Mouse (Mus musculus): ENCODE measurements around the gene Mael. TPM values are rescaled to one million over a fixed set of nuclear protein-coding genes. Genes with fewer than 3 reads are reported as not detected.
A peak's percentile ranks its signal among the peaks of the same experiment; 100 is the strongest.

The Mael gene
- polyA plus RNA-seq, 1 experiment from 2014 or later: not detected

DNA sequence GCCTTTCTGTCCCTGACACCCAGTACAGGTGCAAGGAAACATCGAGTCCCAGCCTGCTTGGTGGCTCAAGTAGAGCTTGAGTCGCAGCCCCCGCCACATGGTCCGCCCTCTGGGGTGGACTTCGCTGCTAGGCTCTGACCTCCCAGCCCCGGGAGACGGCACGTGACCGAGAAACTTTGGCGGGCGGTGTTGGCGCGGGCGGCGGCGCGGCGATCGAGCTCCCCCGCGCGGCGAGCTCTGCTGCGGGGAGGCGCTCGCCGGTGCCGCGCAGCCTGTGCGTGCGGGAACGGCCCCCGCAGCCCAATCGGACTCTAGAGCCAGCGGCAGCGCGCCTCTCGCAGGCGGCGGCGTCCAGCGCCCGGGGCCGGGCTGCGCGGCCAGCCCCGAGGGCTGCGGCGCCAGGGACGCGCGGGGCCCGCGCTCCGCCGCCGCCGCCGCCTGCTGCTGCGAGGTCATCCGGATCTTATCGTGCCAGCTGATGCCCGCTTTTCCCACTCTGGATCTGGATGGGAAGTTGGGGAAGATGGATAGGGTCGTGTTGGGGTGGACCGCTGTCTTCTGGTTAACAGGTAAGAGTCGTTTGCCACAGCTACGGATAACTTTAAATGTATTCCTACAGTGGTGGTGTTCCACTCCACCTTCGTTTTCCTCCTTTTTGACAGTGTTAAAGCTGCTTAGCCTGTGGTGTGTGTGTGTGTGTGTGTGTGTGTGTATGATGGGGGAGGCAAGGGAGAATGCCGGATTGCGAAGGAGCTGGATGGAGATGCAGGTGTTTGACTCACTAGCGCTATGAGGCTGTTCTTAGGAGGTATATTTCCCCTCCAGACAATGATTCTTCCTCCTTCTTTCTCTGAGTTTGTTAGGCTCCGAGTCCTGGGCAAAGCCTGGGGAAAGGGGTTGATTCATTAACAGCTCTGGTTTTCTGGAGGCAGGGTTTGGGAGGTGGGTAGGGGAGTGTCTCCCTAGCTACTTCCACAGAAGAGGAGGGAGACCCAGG lies 15.6 kb upstream of the Mael start, which contains the start of gene Ildr2:
Gene Ildr2, plus strand, starts transcription at position 242 of the 997 bp plus-strand sequence.
- peaks cover 3% of the 10 kb centered on the region; the same call in 1 of the 2 replicates for H3K4me1 ChIP-seq (ENCODE audit: control insufficient read depth, insufficient read depth, low read length)
- no peaks in the 10 kb centered on the region for H3K9me3 ChIP-seq (ENCODE audit: control insufficient read depth, low read length)
- H3K36me3 ChIP-seq (ENCODE audit: control insufficient read depth, insufficient read depth, low read length): no peaks in the 10 kb centered on the region
- under 1% methylated on average over 71 of the region's 72 CpGs for WGBS
- H3K4me2 ChIP-seq (replicated peaks; ENCODE audit: low read depth, low read length): peak within 1 kb of the TSS; percentile 80
- peaks cover 28% of the 10 kb centered on the region for H3K27me3 ChIP-seq (ENCODE audit: control insufficient read depth, insufficient read depth, low read length)
- peak within 1 kb of the TSS; percentile 34 for H3K4me3 ChIP-seq (ENCODE audit: low read length)
- peak; percentile 85 for ATAC-seq (ENCODE audit: low FRiP score, low TSS enrichment)
- H3K9ac ChIP-seq (ENCODE audit: low read depth, low read length): peak within 1 kb of the TSS; percentile 51; the same call in 1 of the 2 replicates
- H3K27ac ChIP-seq (ENCODE audit: low read depth, low read length): no peak within 1 kb of the TSS

DNA sequence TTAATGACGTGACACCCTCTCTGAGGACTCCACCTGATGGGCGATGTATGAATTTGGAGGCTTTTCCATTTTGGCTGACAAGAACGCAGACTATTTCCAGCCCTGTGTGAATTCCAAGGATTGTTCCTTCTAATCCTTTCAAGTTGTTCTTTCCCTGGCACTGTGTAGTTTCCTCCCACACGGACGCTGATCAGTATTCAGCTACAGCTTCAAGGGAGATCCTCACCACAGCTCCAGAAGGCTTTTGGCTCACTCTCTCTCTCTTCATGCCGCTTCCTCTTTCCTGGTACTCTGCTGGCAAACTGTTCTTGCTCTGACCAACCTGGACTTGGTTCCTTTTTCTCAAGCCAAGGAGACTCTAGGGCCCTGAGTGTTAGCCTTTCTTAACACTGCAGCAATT lies 5.7 kb upstream of the Mael start:
- no peaks in the 10 kb centered on the region for H3K4me1 ChIP-seq (ENCODE audit: control insufficient read depth, insufficient read depth, low read length)
- WGBS: 86% methylated on average over 6 of the region's 6 CpGs
- H3K4me3 ChIP-seq (ENCODE audit: low read length): no peak overlapping the region
- ATAC-seq (ENCODE audit: low FRiP score, low TSS enrichment): no peak
- no peak overlapping the region for H3K4me2 ChIP-seq (replicated peaks; ENCODE audit: low read depth, low read length)
- H3K27me3 ChIP-seq (ENCODE audit: control insufficient read depth, insufficient read depth, low read length): no peaks in the 10 kb centered on the region
- H3K27ac ChIP-seq (ENCODE audit: low read depth, low read length): no peak overlapping the region
- H3K9me3 ChIP-seq (ENCODE audit: control insufficient read depth, low read length): no peaks in the 10 kb centered on the region
- no peaks in the 10 kb centered on the region for H3K36me3 ChIP-seq (ENCODE audit: control insufficient read depth, insufficient read depth, low read length)
- no peak overlapping the region for H3K9ac ChIP-seq (ENCODE audit: low read depth, low read length)

DNA sequence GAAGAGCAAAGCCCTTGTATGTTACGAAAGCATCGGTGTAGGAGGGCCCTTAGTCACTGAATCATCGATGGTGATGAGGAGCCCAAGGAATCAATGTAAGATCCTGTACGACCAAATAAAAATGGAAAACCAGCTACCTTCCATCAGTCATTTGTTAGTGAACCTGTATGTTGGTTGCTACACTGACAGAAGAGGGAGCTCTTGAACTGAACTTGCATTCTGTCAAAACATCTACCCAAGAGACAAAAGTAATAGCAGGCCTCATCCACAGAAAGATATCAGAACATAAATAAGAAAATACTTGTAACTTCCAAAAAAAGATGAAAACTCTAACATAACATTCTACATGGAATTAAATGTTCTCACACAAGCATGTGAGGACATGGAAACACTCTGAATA lies 24.4 kb downstream of the Mael start:
- ATAC-seq (ENCODE audit: low FRiP score, low TSS enrichment): no peak
- no peaks in the 10 kb centered on the region for H3K4me1 ChIP-seq (ENCODE audit: control insufficient read depth, insufficient read depth, low read length)
- no peak overlapping the region for H3K4me3 ChIP-seq (ENCODE audit: low read length)
- H3K27ac ChIP-seq (ENCODE audit: low read depth, low read length): no peak overlapping the region
- H3K4me2 ChIP-seq (replicated peaks; ENCODE audit: low read depth, low read length): no peak overlapping the region
- no peak overlapping the region for H3K9ac ChIP-seq (ENCODE audit: low read depth, low read length)
- no peaks in the 10 kb centered on the region for H3K27me3 ChIP-seq (ENCODE audit: control insufficient read depth, insufficient read depth, low read length)
- H3K36me3 ChIP-seq (ENCODE audit: control insufficient read depth, insufficient read depth, low read length): no peaks in the 10 kb centered on the region
- H3K9me3 ChIP-seq (ENCODE audit: control insufficient read depth, low read length): no peaks in the 10 kb centered on the region
- 80% methylated on average over 4 of the region's 4 CpGs for WGBS

DNA sequence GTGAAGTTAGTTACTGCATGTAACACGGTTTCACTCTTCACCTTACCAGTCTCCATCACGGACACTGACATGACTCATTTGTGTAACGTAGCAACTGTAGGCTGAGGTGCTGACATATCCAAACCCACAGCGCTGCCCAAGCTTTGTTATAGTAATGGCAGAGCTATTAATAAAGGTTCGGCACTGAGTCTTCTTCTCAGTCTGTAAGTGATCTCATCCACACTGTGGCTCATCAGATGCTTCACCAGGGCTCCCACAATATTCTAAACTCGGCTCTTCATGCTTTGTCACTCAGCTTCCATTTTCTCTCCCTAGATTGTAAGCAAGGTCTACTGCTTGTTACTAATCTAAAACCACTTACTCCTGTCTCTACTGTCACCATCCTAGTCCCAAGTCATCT lies 29.2 kb downstream of the Mael start:
- no peaks in the 10 kb centered on the region for H3K27me3 ChIP-seq (ENCODE audit: control insufficient read depth, insufficient read depth, low read length)
- H3K36me3 ChIP-seq (ENCODE audit: control insufficient read depth, insufficient read depth, low read length): no peaks in the 10 kb centered on the region
- H3K9ac ChIP-seq (ENCODE audit: low read depth, low read length): no peak overlapping the region
- ATAC-seq (ENCODE audit: low FRiP score, low TSS enrichment): no peak
- no peak overlapping the region for H3K27ac ChIP-seq (ENCODE audit: low read depth, low read length)
- no peaks in the 10 kb centered on the region for H3K4me1 ChIP-seq (ENCODE audit: control insufficient read depth, insufficient read depth, low read length)
- no peak overlapping the region for H3K4me3 ChIP-seq (ENCODE audit: low read length)
- WGBS: 90% methylated on average over 6 of the region's 6 CpGs
- H3K4me2 ChIP-seq (replicated peaks; ENCODE audit: low read depth, low read length): no peak overlapping the region
- no peaks in the 10 kb centered on the region for H3K9me3 ChIP-seq (ENCODE audit: control insufficient read depth, low read length)

DNA sequence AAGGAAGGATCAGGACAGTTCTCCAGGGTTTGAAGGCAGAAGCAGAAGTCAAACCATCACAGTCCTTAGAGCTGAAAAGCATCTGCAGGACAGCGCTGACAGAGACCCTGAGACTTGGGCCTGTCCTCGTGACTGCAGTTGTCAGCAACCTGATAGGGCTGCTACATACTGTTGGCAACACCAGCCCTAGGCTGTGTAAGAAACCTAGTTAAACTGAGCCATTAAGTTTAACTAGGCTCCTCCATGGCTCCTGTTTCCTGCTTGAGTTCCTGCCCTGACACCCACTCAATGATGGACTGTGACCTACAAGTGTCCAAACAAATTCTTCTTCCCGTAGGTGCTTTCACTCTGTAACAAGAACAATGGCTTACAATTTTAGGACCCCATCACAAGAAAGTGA lies 33.4 kb downstream of the Mael start:
- ATAC-seq (ENCODE audit: low FRiP score, low TSS enrichment): no peak
- Histone ChIP-seq H3K27ac (ENCODE audit: low read depth, low read length) (no peak overlapping the region), H3K9ac (ENCODE audit: low read depth, low read length) (no peak overlapping the region), H3K4me2 (replicated peaks; ENCODE audit: low read depth, low read length) (no peak overlapping the region), H3K36me3 (ENCODE audit: control insufficient read depth, insufficient read depth, low read length) (no peaks in the 10 kb centered on the region), H3K9me3 (ENCODE audit: control insufficient read depth, low read length) (no peaks in the 10 kb centered on the region), H3K4me3 (ENCODE audit: low read length) (no peak overlapping the region), H3K4me1 (ENCODE audit: control insufficient read depth, insufficient read depth, low read length) (no peaks in the 10 kb centered on the region), H3K27me3 (ENCODE audit: control insufficient read depth, insufficient read depth, low read length) (no peaks in the 10 kb centered on the region)
- 42% methylated on average over 3 of the region's 3 CpGs for WGBS

DNA sequence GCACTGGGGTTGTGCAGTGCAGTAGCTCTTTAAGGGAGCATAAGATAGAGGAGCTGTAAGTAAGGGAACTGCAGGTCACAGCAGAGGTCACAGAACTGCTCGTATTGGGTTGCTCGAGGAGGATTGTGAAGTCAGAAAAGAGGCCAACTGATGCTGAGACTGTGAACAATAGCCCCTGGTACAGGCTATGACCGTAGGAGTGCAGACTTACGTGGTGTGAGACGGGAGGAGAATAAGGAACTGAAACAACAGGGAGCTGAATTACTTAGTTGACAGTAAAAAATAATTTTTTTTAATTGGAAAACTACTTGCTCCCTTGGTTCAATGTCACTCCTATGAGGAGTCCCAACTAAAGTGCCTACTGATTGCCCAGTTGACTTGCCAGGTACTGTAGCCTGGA lies 34.4 kb downstream of the Mael start:
- no peak for ATAC-seq (ENCODE audit: low FRiP score, low TSS enrichment)
- no peaks in the 10 kb centered on the region for H3K27me3 ChIP-seq (ENCODE audit: control insufficient read depth, insufficient read depth, low read length)

DNA sequence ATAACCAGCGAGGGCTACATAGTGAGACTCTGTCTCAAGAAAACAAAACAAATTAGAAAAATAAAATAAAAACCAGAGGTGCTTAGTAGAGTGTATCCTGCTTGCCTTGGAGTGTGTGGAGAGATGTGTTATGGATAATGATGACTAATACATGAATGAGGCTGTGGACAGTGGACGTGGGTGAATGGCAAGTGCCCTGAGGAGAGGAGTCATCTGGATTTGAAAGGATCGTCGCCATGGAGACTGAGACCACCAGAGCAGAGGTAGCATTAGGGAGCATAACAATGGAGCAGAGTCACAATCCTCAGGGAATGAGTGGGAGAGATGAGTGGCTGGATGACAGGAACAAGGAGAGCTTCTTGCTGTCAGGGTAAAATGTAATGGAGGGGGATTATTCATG lies 48.7 kb downstream of the Mael start:
- no peaks in the 10 kb centered on the region for H3K27me3 ChIP-seq (ENCODE audit: control insufficient read depth, insufficient read depth, low read length)
- no peaks in the 10 kb centered on the region for H3K4me1 ChIP-seq (ENCODE audit: control insufficient read depth, insufficient read depth, low read length)
- no peak overlapping the region for H3K4me3 ChIP-seq (ENCODE audit: low read length)
- no peaks in the 10 kb centered on the region for H3K9me3 ChIP-seq (ENCODE audit: control insufficient read depth, low read length)
- H3K36me3 ChIP-seq (ENCODE audit: control insufficient read depth, insufficient read depth, low read length): no peaks in the 10 kb centered on the region
- H3K9ac ChIP-seq (ENCODE audit: low read depth, low read length): no peak overlapping the region
- no peak overlapping the region for H3K4me2 ChIP-seq (replicated peaks; ENCODE audit: low read depth, low read length)
- 83% methylated on average over 4 of the region's 4 CpGs for WGBS
- no peak overlapping the region for H3K27ac ChIP-seq (ENCODE audit: low read depth, low read length)
- ATAC-seq (ENCODE audit: low FRiP score, low TSS enrichment): no peak

More for the DNA sequence above, 34.4 kb downstream of the Mael start:
- no peak overlapping the region for H3K27ac ChIP-seq (ENCODE audit: low read depth, low read length)
- no peaks in the 10 kb centered on the region for H3K9me3 ChIP-seq (ENCODE audit: control insufficient read depth, low read length)
- 36% methylated on average over 5 of the region's 5 CpGs for WGBS
- H3K36me3 ChIP-seq (ENCODE audit: control insufficient read depth, insufficient read depth, low read length): no peaks in the 10 kb centered on the region
- H3K4me3 ChIP-seq (ENCODE audit: low read length): no peak overlapping the region
- H3K4me1 ChIP-seq (ENCODE audit: control insufficient read depth, insufficient read depth, low read length): no peaks in the 10 kb centered on the region
- H3K4me2 ChIP-seq (replicated peaks; ENCODE audit: low read depth, low read length): no peak overlapping the region
- no peak overlapping the region for H3K9ac ChIP-seq (ENCODE audit: low read depth, low read length)

DNA sequence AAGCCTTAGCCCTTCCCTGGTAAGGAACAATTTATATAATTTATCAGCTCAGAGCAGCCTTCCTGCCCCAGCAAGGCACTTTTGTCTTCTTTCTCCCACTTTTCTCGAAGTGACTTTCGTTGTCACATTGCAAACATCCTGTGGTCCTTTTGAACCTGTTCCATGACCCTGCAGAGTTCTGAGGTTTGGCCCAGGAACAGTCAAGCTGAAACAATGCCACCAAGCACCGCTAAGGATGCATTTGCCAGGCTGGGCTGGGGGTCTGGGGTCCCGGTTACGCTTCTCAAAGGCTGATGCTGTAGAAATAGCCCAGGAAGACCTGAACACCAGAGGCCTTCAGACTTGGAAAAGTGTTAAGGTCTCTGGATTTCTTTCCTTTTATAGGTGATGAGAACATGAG lies 53.2 kb downstream of the Mael start:
- 81% methylated on average over 5 of the region's 5 CpGs for WGBS
- no peaks in the 10 kb centered on the region; the same call in 1 of the 2 replicates for H3K4me1 ChIP-seq (ENCODE audit: control insufficient read depth, insufficient read depth, low read length)
- H3K9me3 ChIP-seq (ENCODE audit: control insufficient read depth, low read length): no peaks in the 10 kb centered on the region
- no peak overlapping the region for H3K4me2 ChIP-seq (replicated peaks; ENCODE audit: low read depth, low read length)
- H3K27me3 ChIP-seq (ENCODE audit: control insufficient read depth, insufficient read depth, low read length): no peaks in the 10 kb centered on the region
- no peak overlapping the region for H3K27ac ChIP-seq (ENCODE audit: low read depth, low read length)
- H3K9ac ChIP-seq (ENCODE audit: low read depth, low read length): no peak overlapping the region
- H3K4me3 ChIP-seq (ENCODE audit: low read length): no peak overlapping the region
- ATAC-seq (ENCODE audit: low FRiP score, low TSS enrichment): no peak
- H3K36me3 ChIP-seq (ENCODE audit: control insufficient read depth, insufficient read depth, low read length): no peaks in the 10 kb centered on the region
